Mouse (Mus musculus) stomach, postnatal 0 days (tissue): ENCODE results near the gene Agtpbp1. TPM values are rescaled to one million over a fixed set of nuclear protein-coding genes. Genes with fewer than 3 reads are reported as not detected.

ENCODE experiments used
- ATAC-seq: fragments of 200-750 bp; cut with Nextera tagmentation; 2 replicates; pipeline ENCODE4 v1.8.0; 2017; ENCODE audit not compliant: low FRiP score, low TSS enrichment
- DNase-seq: peaks from one replicate; pipeline ENCODE4 v3.0.0-alpha.2; 2016; ENCODE audit warnings: low spot score
- H3K27ac ChIP-seq: fragments of 300-500 bp; sonication (generic); replicated peaks from 2 replicates; pipeline ENCODE4 v1.5.1; 2014; ENCODE audit warnings: mild to moderate bottlenecking, control low read depth
- H3K27me3 ChIP-seq: fragments of 300-500 bp; sonication (generic); 2 replicates; pipeline ENCODE4 v1.6.1; 2014; ENCODE audit warnings: low read length; ENCODE audit not compliant: control insufficient read depth, insufficient read depth
- H3K36me3 ChIP-seq: fragments of 300-500 bp; sonication (generic); 2 replicates; pipeline ENCODE4 v1.6.1; 2014; ENCODE audit warnings: low read length, mixed read lengths; ENCODE audit not compliant: control insufficient read depth, insufficient read depth
- H3K4me1 ChIP-seq: fragments of 300-500 bp; sonication (generic); replicated peaks from 2 replicates; pipeline ENCODE4 v1.6.1; 2014; ENCODE audit warnings: antibody characterized with exemption; ENCODE audit not compliant: control insufficient read depth, insufficient read depth
- H3K4me2 ChIP-seq: fragments of 300-500 bp; sonication (generic); replicated peaks from 2 replicates; pipeline ENCODE4 v1.6.1; 2014; ENCODE audit warnings: low read depth, mild to moderate bottlenecking, control low read depth, moderate library complexity
- H3K4me3 ChIP-seq: fragments of 300-500 bp; sonication (generic); 2 replicates; pipeline ENCODE4 v1.5.1; 2014; ENCODE audit warnings: low read depth, low read length, control low read depth
- H3K9ac ChIP-seq: fragments of 300-500 bp; sonication (generic); 2 replicates; pipeline ENCODE4 v1.6.1; 2014; ENCODE audit warnings: mild to moderate bottlenecking, low read length, control low read depth, mixed read lengths
- H3K9me3 ChIP-seq: fragments of 300-500 bp; sonication (generic); 2 replicates; pipeline ENCODE4 v1.6.1; 2016; ENCODE audit warnings: low read length; ENCODE audit not compliant: control insufficient read depth
- CTCF ChIP-seq: IDR thresholded peaks from 2 replicates; pipeline ENCODE4 v1.5.1; 2016; ENCODE audit warnings: antibody characterized with exemption, low read depth, mild to moderate bottlenecking, moderate library complexity
- EP300 ChIP-seq: optimal IDR thresholded peaks from 2 replicates; pipeline ENCODE3; 2016; ENCODE audit warnings: antibody characterized with exemption
- WGBS: fragments of 180-500 bp; shearing (Covaris S2); extraction: QIAGEN DNeasy Blood & Tissue Kit; methylation state at CpG from one replicate; pipeline ENCODE4 v1.1.7; 2014; 5-methylcytosine and 5-hydroxymethylcytosine counted together
- polyA plus RNA-seq: library from polyadenylated mRNA; unstranded; fragments of >200 nt; fragmentation: Nextera tagmentation; extraction: Ambion mirVana; gene quantifications from 2 replicates; pipeline ENCODE4 v1.2.1, GENCODE M21; 2015

The Agtpbp1 gene
- polyA plus RNA-seq, 1 experiment from 2014 or later: 12.4 TPM

- Histone ChIP-seq H3K4me1 (no peaks in the 10 kb centered on the region), H3K4me3 (no peak overlapping the region), H3K36me3 (no peaks in the 10 kb centered on the region), H3K9ac (no peak overlapping the region), H3K27me3 (no peaks in the 10 kb centered on the region), H3K27ac (no peak overlapping the region), H3K9me3 (no peaks in the 10 kb centered on the region), H3K4me2 (no peak overlapping the region)
- TF ChIP-seq EP300 (no peak), CTCF (no peak)
- DNase-seq: no peak
- ATAC-seq: no peak
- WGBS: 80% methylated on average over 6 of the region's 6 CpGs
Observed at GRCm38 (mm10) chr13:59571107-59571506, 13.9 kb downstream of the Agtpbp1 start.

GRCm38 (mm10) chr13:59565945-59566520, 19.0 kb downstream of the Agtpbp1 start:
- H3K4me1 ChIP-seq: no peaks in the 10 kb centered on the region
- DNase-seq (no peak), ATAC-seq (no peak)
- no peak overlapping the region for H3K27ac ChIP-seq
- no peak overlapping the region for H3K4me2 ChIP-seq
- H3K4me3 ChIP-seq: no peak overlapping the region
- no peak overlapping the region for H3K9ac ChIP-seq
- no peak for TF ChIP-seq CTCF
- no peak for TF ChIP-seq EP300
- WGBS: 37% methylated on average over 9 of the region's 9 CpGs
- H3K36me3 ChIP-seq: no peaks in the 10 kb centered on the region
- H3K27me3 ChIP-seq: no peaks in the 10 kb centered on the region
- H3K9me3 ChIP-seq: no peaks in the 10 kb centered on the region

GRCm38 (mm10) chr13:59564923-59565322, 20.1 kb downstream of the Agtpbp1 start:
- 76% methylated on average over 10 of the region's 10 CpGs for WGBS
- Histone ChIP-seq H3K4me2 (no peak overlapping the region), H3K27ac (no peak overlapping the region), H3K9me3 (no peaks in the 10 kb centered on the region), H3K27me3 (no peaks in the 10 kb centered on the region), H3K4me3 (no peak overlapping the region), H3K36me3 (no peaks in the 10 kb centered on the region), H3K4me1 (no peaks in the 10 kb centered on the region), H3K9ac (no peak overlapping the region)
- TF ChIP-seq EP300 (no peak), CTCF (no peak)
- no peak for DNase-seq
- ATAC-seq: no peak

GRCm38 (mm10) chr13:59564505-59564904, 20.5 kb downstream of the Agtpbp1 start:
- Histone ChIP-seq H3K36me3 (no peaks in the 10 kb centered on the region), H3K9ac (no peak overlapping the region), H3K4me3 (no peak overlapping the region), H3K27me3 (no peaks in the 10 kb centered on the region), H3K27ac (no peak overlapping the region), H3K4me2 (no peak overlapping the region), H3K4me1 (no peaks in the 10 kb centered on the region), H3K9me3 (no peaks in the 10 kb centered on the region)
- ATAC-seq (no peak), DNase-seq (no peak)
- TF ChIP-seq CTCF (no peak), EP300 (no peak)
- 73% methylated on average over 4 of the region's 4 CpGs for WGBS

GRCm38 (mm10) chr13:59562471-59562870, 22.6 kb downstream of the Agtpbp1 start:
- Histone ChIP-seq H3K4me3 (no peak overlapping the region), H3K36me3 (no peaks in the 10 kb centered on the region), H3K9ac (no peak overlapping the region), H3K4me1 (no peaks in the 10 kb centered on the region), H3K27me3 (no peaks in the 10 kb centered on the region), H3K4me2 (no peak overlapping the region), H3K27ac (no peak overlapping the region), H3K9me3 (no peaks in the 10 kb centered on the region)
- WGBS: 59% methylated on average over 2 of the region's 2 CpGs
- ATAC-seq (no peak), DNase-seq (no peak)
- TF ChIP-seq CTCF: no peak
- TF ChIP-seq EP300: no peak

GRCm38 (mm10) chr13:59558776-59559175, 26.3 kb downstream of the Agtpbp1 start:
- Histone ChIP-seq H3K4me3 (no peak overlapping the region), H3K4me1 (0 out of 2 replicates have a peak, but pooled peaks cover 7% of the 10 kb centered on the region), H3K4me2 (no peak overlapping the region), H3K9ac (no peak overlapping the region), H3K36me3 (no peaks in the 10 kb centered on the region), H3K27ac (no peak overlapping the region), H3K27me3 (no peaks in the 10 kb centered on the region), H3K9me3 (no peaks in the 10 kb centered on the region)
- no peak for TF ChIP-seq CTCF
- no peak for TF ChIP-seq EP300
- DNase-seq: no peak
- WGBS: 90% methylated on average over 5 of the region's 5 CpGs
- ATAC-seq: no peak
